23 mouse cellular contexts compared by ENCODE assay signal in the genomic region with DNA sequence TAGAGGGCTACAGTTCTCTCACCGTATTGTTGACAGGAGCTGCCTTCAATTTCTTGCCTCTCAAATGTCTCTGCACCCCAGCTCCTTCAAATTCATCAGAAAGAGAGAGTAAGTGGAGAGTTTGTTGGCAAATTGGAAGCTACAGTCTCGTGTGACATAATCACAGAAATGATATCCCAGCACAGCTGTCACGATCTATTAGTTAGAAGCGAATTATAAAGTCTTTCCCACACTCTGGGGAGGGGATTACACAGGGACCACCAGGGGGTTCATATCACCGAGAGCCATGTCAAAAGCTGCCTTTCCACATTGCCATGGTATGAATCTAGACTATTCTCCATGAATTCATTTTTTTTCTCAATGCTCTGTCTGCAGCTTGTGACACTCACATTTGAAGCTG.
DNase-seq lines count a peak whose midpoint lies in the region; ATAC-seq and TF ChIP-seq lines count a peak whose summit lies in the region.
"Had no signal": no experiment of that assay in that cellular context is flagged by ENCODE, and none has a peak within 500 bp of the region (broad histone marks: within the 10 kb centered on the region; RNA-seq: fewer than 3 reads in every experiment).

No protein-coding gene starts in this region.

- no peaks in the 10 kb centered on the region for H3K36me3 ChIP-seq in midbrain, embryonic 14.5 days (ENCODE audit: control insufficient read depth, insufficient read depth, low read length)
- no peaks in the 10 kb centered on the region for H3K36me3 ChIP-seq in midbrain, embryonic 11.5 days (ENCODE audit: control insufficient read depth, insufficient read depth, low read length)
- H3K36me3 ChIP-seq: embryonic facial prominence, embryonic 12.5 days; embryonic facial prominence, embryonic 15.5 days; forebrain, embryonic 10.5 days; forebrain, embryonic 12.5 days had no signal

- DNase-seq in gastrocnemius, adult 2 months, result no peak
- DNase-seq in gastrocnemius, postnatal 14 days, result no peak
- DNase-seq in midbrain, embryonic 14.5 days, result peak; percentile 9
- DNase-seq in midbrain, embryonic 11.5 days (ENCODE audit: low spot score, missing footprints), result no peak
- peak; percentile 34 for DNase-seq in retina, postnatal 1 day
- no peak for DNase-seq in thymus, adult 18-20 months
- DNase-seq: adrenal gland, adult 2 months; adrenal gland, postnatal 10 days; adrenal gland, postnatal 25 days; cerebellum, adult 11 months; cerebellum, adult 18-20 months; cerebellum, adult 8-10 months; cerebellum, adult 9-11 months; cerebellum, postnatal 14 days; cerebellum, postnatal 36 days; embryo, embryonic 11 days had no signal

- no peaks in the 10 kb centered on the region for H3K9me3 ChIP-seq in midbrain, embryonic 14.5 days (ENCODE audit: control insufficient read depth, low read length)
- H3K9me3 ChIP-seq in midbrain, embryonic 11.5 days (ENCODE audit: control insufficient read depth, low read length), result no peaks in the 10 kb centered on the region
- H3K9me3 ChIP-seq: embryonic facial prominence, embryonic 12.5 days; embryonic facial prominence, embryonic 15.5 days; forebrain, embryonic 10.5 days; forebrain, embryonic 12.5 days had no signal

- no peaks in the 10 kb centered on the region for H3K27me3 ChIP-seq in midbrain, embryonic 14.5 days (ENCODE audit: control insufficient read depth, insufficient read depth, low read length)
- H3K27me3 ChIP-seq in midbrain, embryonic 11.5 days (ENCODE audit: control insufficient read depth, insufficient read depth, low read length), result no peaks in the 10 kb centered on the region
- H3K27me3 ChIP-seq: embryonic facial prominence, embryonic 12.5 days; embryonic facial prominence, embryonic 15.5 days; forebrain, embryonic 12.5 days had no signal

- H3K4me2 ChIP-seq in midbrain, embryonic 14.5 days (ENCODE audit: low read length), result no peak overlapping the region
- H3K4me2 ChIP-seq in midbrain, embryonic 11.5 days, result no peak overlapping the region
- H3K4me2 ChIP-seq: embryonic facial prominence, embryonic 12.5 days; embryonic facial prominence, embryonic 15.5 days; forebrain, embryonic 12.5 days had no signal

- intact Hi-C loops in gastrocnemius, adult 2 months (cut with DNase I), result loop anchor here (5.0 to 10.0 kb wide), 2 partner anchors 425 to 458 kb away; no protein-coding TSS in a partner anchor
- intact Hi-C loops in gastrocnemius, postnatal 14 days (cut with DNase I; ENCODE audit: low total_unique reads), result no loop called here

- H3K4me3 ChIP-seq in gastrocnemius, adult 2 months, result no peak overlapping the region
- no peak overlapping the region for H3K4me3 ChIP-seq in midbrain, embryonic 14.5 days (replicated peaks; ENCODE audit: low read depth, low read length)
- no peak overlapping the region for H3K4me3 ChIP-seq in midbrain, embryonic 11.5 days (ENCODE audit: low read depth, low read length)
- H3K4me3 ChIP-seq: embryonic facial prominence, embryonic 12.5 days; embryonic facial prominence, embryonic 15.5 days; erythroblast, embryonic 14.5 days; forebrain, embryonic 10.5 days; forebrain, embryonic 12.5 days had no signal

- peak overlapping the region; percentile 87 for H3K27ac ChIP-seq in gastrocnemius, adult 2 months
- no peak overlapping the region for H3K27ac ChIP-seq in midbrain, embryonic 14.5 days (replicated peaks; ENCODE audit: low read depth, low read length)
- H3K27ac ChIP-seq in midbrain, embryonic 11.5 days (ENCODE audit: low read depth, low read length), result no peak overlapping the region
- H3K27ac ChIP-seq: embryonic facial prominence, embryonic 12.5 days; embryonic facial prominence, embryonic 15.5 days; forebrain, embryonic 10.5 days; forebrain, embryonic 12.5 days had no signal

- no peak for ATAC-seq in midbrain, embryonic 14.5 days (ENCODE audit: low FRiP score, low TSS enrichment)
- no peak for ATAC-seq in midbrain, embryonic 11.5 days (ENCODE audit: low FRiP score)
- ATAC-seq: forebrain, embryonic 14.5 days; forebrain, embryonic 16.5 days had no signal

- 50% methylated on average over 5 of the region's 5 CpGs for WGBS in midbrain, embryonic 14.5 days
- WGBS in midbrain, embryonic 11.5 days, result 79% methylated on average over 5 of the region's 5 CpGs

- no peak for TF ChIP-seq CTCF in gastrocnemius, adult 2 months (IDR thresholded peaks at IDR 0.05)

- no peaks in the 10 kb centered on the region for H3K4me1 ChIP-seq in midbrain, embryonic 14.5 days (ENCODE audit: control insufficient read depth, insufficient read depth, low read length)
- no peaks in the 10 kb centered on the region for H3K4me1 ChIP-seq in midbrain, embryonic 11.5 days (ENCODE audit: control insufficient read depth, insufficient read depth, low read length)
- H3K4me1 ChIP-seq: embryonic facial prominence, embryonic 12.5 days; embryonic facial prominence, embryonic 15.5 days; forebrain, embryonic 10.5 days; forebrain, embryonic 12.5 days had no signal

- no peak overlapping the region for H3K9ac ChIP-seq in midbrain, embryonic 14.5 days (replicated peaks; ENCODE audit: low read length)
- no peak overlapping the region for H3K9ac ChIP-seq in midbrain, embryonic 11.5 days (ENCODE audit: low read length)
- H3K9ac ChIP-seq: embryonic facial prominence, embryonic 12.5 days; embryonic facial prominence, embryonic 15.5 days; forebrain, embryonic 12.5 days had no signal

Comparison
In these comparisons a context has a peak if more than half of its experiments do, and no peak if none do; other contexts are left out.
1. DNase-seq: peak in midbrain, embryonic 14.5 days (single experiment) and retina, postnatal 1 day (single experiment); none in gastrocnemius, adult 2 months (single experiment), gastrocnemius, postnatal 14 days (single experiment), midbrain, embryonic 11.5 days (single experiment) and thymus, adult 18-20 months (0 of 2).